Mouse (Mus musculus): ENCODE results near the gene Cdca7l.

DNA sequence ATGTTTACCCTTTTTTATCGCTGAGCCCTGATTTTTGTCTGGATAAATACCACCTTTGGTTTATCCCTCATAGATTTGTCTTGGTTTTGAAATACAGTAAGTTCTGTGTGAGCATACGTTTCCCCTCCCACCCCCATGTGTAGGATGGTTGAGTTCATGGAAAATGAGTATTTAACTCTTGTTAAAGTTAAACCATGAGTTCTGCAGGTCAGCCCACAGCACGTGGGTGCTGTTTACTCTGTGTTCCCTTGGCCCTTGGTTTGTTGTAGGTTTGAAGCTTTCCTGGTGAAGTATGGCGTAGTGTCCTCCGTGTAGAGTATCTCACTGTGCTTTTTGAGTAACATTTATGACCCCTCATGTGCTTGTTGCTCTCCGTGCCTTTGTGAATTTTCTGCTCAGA is 53.8 kb downstream of the Cdca7l start:
- TF ChIP-seq CTCF (IDR thresholded peaks at IDR 0.05; ENCODE audit: control insufficient read depth, insufficient read depth, insufficient read length) (no peak), MYOG (IDR thresholded peaks at IDR 0.05; ENCODE audit: control insufficient read depth, extremely low read depth, insufficient read length) (no peak), USF1 (IDR thresholded peaks at IDR 0.05; ENCODE audit: low read depth) (no peak), FOSL1 (IDR thresholded peaks at IDR 0.05; ENCODE audit: insufficient read depth, low read length, poor library complexity, severe bottlenecking) (no peak), CEBPB (IDR thresholded peaks at IDR 0.05; ENCODE audit: low read depth) (no peak), MAX (IDR thresholded peaks at IDR 0.05) (no peak)

All from C2C12 (cell line).